Mouse (Mus musculus): ENCODE results near the gene Tlr8. TPM values are rescaled to one million over a fixed set of nuclear protein-coding genes. Genes with fewer than 3 reads are reported as not detected.

Gene Tlr8
- polyA plus RNA-seq, 1 experiment = not detected

- Histone ChIP-seq H3K4me3 (ENCODE audit: low read depth, low read length) (peak within 1 kb of the TSS; percentile 89), H3K27ac (ENCODE audit: insufficient read depth, low read length) (peak within 1 kb of the TSS; percentile 82), H3K9ac (ENCODE audit: low read depth, poor library complexity, severe bottlenecking) (peak within 1 kb of the TSS; percentile 94), H3K4me1 (ENCODE audit: control insufficient read depth, insufficient read depth, low read length) (no peaks in the 10 kb centered on the region), H3K9me3 (replicated peaks; ENCODE audit: control insufficient read depth, insufficient read depth, low read length, poor library complexity, severe bottlenecking) (no peaks in the 10 kb centered on the region), H3K27me3 (ENCODE audit: control insufficient read depth, insufficient read depth, low read length, poor library complexity, severe bottlenecking) (no peaks in the 10 kb centered on the region), H3K36me3 (ENCODE audit: control insufficient read depth, insufficient read depth, low read length, poor library complexity, severe bottlenecking) (peaks cover 7% of the 10 kb centered on the region)
- no peak for TF ChIP-seq CTCF (IDR thresholded peaks at IDR 0.05; ENCODE audit: low read depth, low read length)
- peak; percentile 91 for TF ChIP-seq POLR2A (IDR thresholded peaks at IDR 0.05; ENCODE audit: insufficient read depth, low read length)
- TF ChIP-seq EP300 (IDR thresholded peaks at IDR 0.05; ENCODE audit: insufficient read depth, low read depth, low read length) = 0 out of 2 replicates have a peak, but pooled peaks have one; percentile 37
These were observed 55.0 kb downstream of the Tlr8 start, which contains the start of gene Tmsb4x for GRCm38 (mm10) chrX:167208978-167209754. Gene Tmsb4x, minus strand, starts transcription at chrX:167209315.

GRCm38 (mm10) chrX:167208506-167208820 lies 55.7 kb downstream of the Tlr8 start:
- Histone ChIP-seq H3K27ac (ENCODE audit: insufficient read depth, low read length) (peak overlapping the region; percentile 82), H3K9ac (ENCODE audit: low read depth, poor library complexity, severe bottlenecking) (peak overlapping the region; percentile 94), H3K4me3 (ENCODE audit: low read depth, low read length) (peak overlapping the region; percentile 89), H3K4me1 (ENCODE audit: control insufficient read depth, insufficient read depth, low read length) (no peaks in the 10 kb centered on the region), H3K36me3 (ENCODE audit: control insufficient read depth, insufficient read depth, low read length, poor library complexity, severe bottlenecking) (peaks cover 7% of the 10 kb centered on the region), H3K9me3 (replicated peaks; ENCODE audit: control insufficient read depth, insufficient read depth, low read length, poor library complexity, severe bottlenecking) (no peaks in the 10 kb centered on the region), H3K27me3 (ENCODE audit: control insufficient read depth, insufficient read depth, low read length, poor library complexity, severe bottlenecking) (no peaks in the 10 kb centered on the region)
- no peak for TF ChIP-seq CTCF (IDR thresholded peaks at IDR 0.05; ENCODE audit: low read depth, low read length)
- TF ChIP-seq EP300 (IDR thresholded peaks at IDR 0.05; ENCODE audit: insufficient read depth, low read depth, low read length) = no peak
- TF ChIP-seq POLR2A (IDR thresholded peaks at IDR 0.05; ENCODE audit: insufficient read depth, low read length) = no peak

GRCm38 (mm10) chrX:167207741-167208505 lies 56.2 kb downstream of the Tlr8 start:
- H3K27me3 ChIP-seq (ENCODE audit: control insufficient read depth, insufficient read depth, low read length, poor library complexity, severe bottlenecking) = no peaks in the 10 kb centered on the region
- H3K9ac ChIP-seq (ENCODE audit: low read depth, poor library complexity, severe bottlenecking) = peak overlapping the region; percentile 94
- TF ChIP-seq EP300 (IDR thresholded peaks at IDR 0.05; ENCODE audit: insufficient read depth, low read depth, low read length) = no peak
- no peak for TF ChIP-seq POLR2A (IDR thresholded peaks at IDR 0.05; ENCODE audit: insufficient read depth, low read length)
- no peak for TF ChIP-seq CTCF (IDR thresholded peaks at IDR 0.05; ENCODE audit: low read depth, low read length)
- peaks cover 7% of the 10 kb centered on the region for H3K36me3 ChIP-seq (ENCODE audit: control insufficient read depth, insufficient read depth, low read length, poor library complexity, severe bottlenecking)
- H3K4me3 ChIP-seq (ENCODE audit: low read depth, low read length) = peak overlapping the region; percentile 89
- H3K27ac ChIP-seq (ENCODE audit: insufficient read depth, low read length) = peak overlapping the region; percentile 44; the same call in 1 of the 2 replicates
- no peaks in the 10 kb centered on the region for H3K9me3 ChIP-seq (replicated peaks; ENCODE audit: control insufficient read depth, insufficient read depth, low read length, poor library complexity, severe bottlenecking)
- no peaks in the 10 kb centered on the region for H3K4me1 ChIP-seq (ENCODE audit: control insufficient read depth, insufficient read depth, low read length)

DNA sequence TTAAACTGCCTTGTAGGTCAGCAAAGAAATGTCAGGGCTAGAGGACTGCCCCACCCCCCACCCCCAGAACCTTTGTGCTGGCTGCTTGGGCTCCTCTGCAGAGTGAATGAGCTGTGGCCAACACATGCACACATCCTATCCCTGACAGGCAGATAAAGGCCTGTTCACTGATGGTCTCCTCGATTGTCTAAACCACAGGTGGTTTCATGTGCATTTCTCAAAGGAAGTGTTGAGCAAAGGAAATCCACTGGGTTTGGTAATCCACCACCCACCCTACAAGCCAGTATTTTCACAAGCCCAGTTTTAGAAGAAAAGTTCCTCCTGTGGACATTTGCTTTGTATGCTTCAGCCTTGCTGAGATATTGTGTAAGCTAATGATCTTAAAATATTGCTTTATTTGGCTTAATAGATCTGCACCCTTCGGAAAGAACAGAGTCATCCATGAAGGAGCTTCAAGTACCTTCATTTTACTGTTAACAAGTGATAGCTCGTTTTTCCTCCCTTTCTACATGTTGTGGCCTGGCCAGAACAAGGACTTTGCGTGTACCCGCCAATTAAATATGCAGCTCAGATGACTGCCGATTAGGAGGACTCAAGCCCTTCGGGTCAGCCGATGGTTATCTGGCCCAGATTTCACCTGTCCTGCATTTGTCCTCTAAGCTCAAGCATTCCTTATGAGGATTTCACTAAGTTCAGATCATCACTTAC lies 58.2 kb downstream of the Tlr8 start:
- H3K36me3 ChIP-seq (ENCODE audit: control insufficient read depth, insufficient read depth, low read length, poor library complexity, severe bottlenecking) = peaks cover 7% of the 10 kb centered on the region
- no peaks in the 10 kb centered on the region for H3K27me3 ChIP-seq (ENCODE audit: control insufficient read depth, insufficient read depth, low read length, poor library complexity, severe bottlenecking)
- H3K27ac ChIP-seq (ENCODE audit: insufficient read depth, low read length) = no peak overlapping the region
- TF ChIP-seq EP300 (IDR thresholded peaks at IDR 0.05; ENCODE audit: insufficient read depth, low read depth, low read length) = no peak
- TF ChIP-seq POLR2A (IDR thresholded peaks at IDR 0.05; ENCODE audit: insufficient read depth, low read length) = no peak
- no peak for TF ChIP-seq CTCF (IDR thresholded peaks at IDR 0.05; ENCODE audit: low read depth, low read length)
- H3K9me3 ChIP-seq (replicated peaks; ENCODE audit: control insufficient read depth, insufficient read depth, low read length, poor library complexity, severe bottlenecking) = no peaks in the 10 kb centered on the region
- H3K4me3 ChIP-seq (ENCODE audit: low read depth, low read length) = no peak overlapping the region
- no peaks in the 10 kb centered on the region for H3K4me1 ChIP-seq (ENCODE audit: control insufficient read depth, insufficient read depth, low read length)
- no peak overlapping the region for H3K9ac ChIP-seq (ENCODE audit: low read depth, poor library complexity, severe bottlenecking)

DNA sequence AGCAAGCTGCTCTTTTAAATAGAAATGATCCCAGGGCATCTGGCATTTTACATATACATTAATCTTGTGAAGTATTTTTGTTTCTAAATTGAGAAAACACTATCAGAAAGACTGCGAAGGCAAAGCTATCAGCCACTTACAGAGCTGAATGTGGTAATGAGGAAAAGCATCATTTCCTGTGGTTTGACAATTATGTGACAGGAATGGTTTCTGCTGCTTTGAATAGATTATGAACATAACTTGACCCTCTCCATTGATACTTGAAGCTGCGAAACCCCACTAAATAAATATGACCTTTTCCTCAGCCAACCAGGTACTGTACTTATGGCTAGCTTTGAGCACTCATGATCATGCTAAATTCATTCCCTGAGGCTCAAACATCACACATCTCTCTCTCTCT lies 62.8 kb downstream of the Tlr8 start:
- Histone ChIP-seq H3K27me3 (ENCODE audit: control insufficient read depth, insufficient read depth, low read length, poor library complexity, severe bottlenecking) (no peaks in the 10 kb centered on the region), H3K9me3 (replicated peaks; ENCODE audit: control insufficient read depth, insufficient read depth, low read length, poor library complexity, severe bottlenecking) (no peaks in the 10 kb centered on the region), H3K36me3 (ENCODE audit: control insufficient read depth, insufficient read depth, low read length, poor library complexity, severe bottlenecking) (no peaks in the 10 kb centered on the region), H3K4me3 (ENCODE audit: low read depth, low read length) (no peak overlapping the region), H3K4me1 (ENCODE audit: control insufficient read depth, insufficient read depth, low read length) (no peaks in the 10 kb centered on the region), H3K9ac (ENCODE audit: low read depth, poor library complexity, severe bottlenecking) (no peak overlapping the region), H3K27ac (ENCODE audit: insufficient read depth, low read length) (no peak overlapping the region)
- no peak for TF ChIP-seq EP300 (IDR thresholded peaks at IDR 0.05; ENCODE audit: insufficient read depth, low read depth, low read length)

Data from ES-Bruce4 (cell line).